Mouse (Mus musculus) kidney, postnatal 25 days (tissue): Measurements from ENCODE around the gene Stip1.

ENCODE experiments used
- DNase-seq, 2 experiments: peaks; one replicate each; pipeline ENCODE4 v3.0.0; 2021; ENCODE audit warnings: mixed read lengths in 2 of 2

Gene Stip1

DNA sequence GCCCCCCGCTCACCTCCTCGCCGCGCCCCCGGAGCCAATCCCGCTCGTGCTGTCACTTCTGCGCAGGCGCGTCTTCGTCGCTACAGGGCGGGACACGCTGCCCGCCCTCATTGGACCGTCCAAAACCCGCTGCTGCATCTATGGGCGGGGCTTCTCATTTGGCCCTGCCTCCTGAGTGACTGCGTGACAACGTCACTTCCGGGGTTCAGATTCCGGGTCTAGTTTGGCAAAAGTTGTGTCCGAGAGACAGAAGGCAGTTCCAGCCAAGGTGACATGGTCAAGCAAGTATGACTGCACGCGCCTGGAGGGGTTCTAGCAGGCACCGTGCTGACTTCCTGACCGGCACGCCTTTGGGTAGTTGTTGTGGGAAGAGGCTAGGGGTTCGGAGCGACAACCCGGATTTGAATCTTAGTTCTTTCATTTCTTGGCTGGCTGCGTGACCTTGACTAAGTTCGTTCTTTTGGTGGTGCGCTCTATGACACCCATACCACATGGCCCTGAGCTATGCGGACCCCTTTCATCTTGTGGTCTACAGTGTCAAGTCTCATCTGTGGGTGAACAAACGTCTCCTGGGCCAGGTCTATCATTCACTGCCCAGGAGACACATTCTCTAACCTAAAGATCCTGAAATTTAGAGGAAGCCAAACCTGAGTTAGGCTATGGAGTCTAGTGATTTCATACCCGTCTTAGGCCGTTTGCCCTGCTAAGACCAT lies 59.2 kb downstream of the Stip1 start, which contains the start of gene Fkbp2:
Gene Fkbp2 (minus strand): TSS at position 121 of the 713 bp plus-strand sequence.
- peak; percentile 99 for DNase-seq

DNA sequence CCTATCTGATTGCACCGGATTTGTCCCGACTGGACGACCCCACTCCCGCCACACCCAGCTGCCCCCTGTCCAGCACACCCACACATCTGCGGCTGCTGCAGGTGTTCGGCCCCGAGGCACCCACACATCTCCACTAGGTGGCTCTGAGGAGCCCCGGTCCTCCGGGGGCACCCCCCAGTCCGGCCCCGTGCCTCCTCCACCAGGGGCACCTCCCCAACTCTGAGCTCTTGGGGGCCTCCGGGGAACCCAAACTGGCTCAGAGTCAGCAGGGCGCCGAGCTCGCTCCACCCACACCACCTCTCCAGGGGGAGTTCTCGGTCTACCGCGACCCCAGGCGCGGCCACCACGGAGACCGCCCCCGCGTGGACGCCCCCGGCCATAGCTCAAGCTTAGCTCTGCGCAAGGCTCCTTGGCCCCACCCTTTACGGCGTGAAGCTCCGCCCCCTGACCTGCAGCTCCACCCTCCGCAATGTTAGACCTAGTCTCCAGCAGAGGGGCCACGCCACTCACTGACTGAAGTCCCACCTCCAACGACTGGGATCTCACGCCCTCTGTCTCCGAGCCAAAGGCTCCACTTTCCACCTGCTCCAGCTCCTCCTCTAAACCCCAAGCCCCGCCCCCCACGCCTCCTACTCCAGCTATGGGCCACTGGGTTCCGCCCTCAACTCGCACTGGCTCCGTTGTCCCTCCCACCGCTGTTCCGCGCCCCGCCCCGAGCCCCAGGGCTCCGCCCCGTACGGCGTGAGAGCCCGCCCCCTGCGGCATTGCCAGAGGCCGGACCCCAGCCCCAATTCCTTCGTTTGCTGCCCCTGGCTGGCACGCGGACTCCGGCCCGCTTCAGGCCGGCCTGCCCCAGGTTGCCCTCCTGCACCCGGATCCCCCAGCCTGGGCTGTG lies 60.0 kb downstream of the Stip1 start:
- peak; percentile 100 for DNase-seq

DNA sequence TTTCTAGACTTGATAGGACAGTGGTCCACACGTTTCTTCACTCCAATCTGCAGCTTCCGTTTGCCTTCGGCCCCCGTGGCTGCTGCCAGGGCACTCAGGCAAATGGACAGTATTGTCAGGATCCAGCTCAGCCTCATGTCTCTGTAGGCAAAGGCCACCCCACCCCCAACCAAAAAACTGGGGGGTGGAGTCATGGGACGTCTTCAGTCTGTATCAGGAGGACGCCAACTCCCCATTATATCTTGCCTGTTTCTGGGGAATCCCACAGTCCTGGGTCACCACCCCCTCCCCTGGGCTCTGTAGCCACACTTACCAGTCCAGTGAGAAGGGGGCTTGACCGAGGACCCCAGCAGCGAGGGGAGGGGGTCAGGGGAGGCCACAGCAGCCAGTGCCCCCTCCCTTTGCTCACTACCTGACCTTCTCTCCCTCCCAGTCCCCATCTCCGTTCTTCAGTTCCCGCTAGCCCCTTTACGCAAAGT lies 60.7 kb downstream of the Stip1 start:
- no peak for DNase-seq

DNA sequence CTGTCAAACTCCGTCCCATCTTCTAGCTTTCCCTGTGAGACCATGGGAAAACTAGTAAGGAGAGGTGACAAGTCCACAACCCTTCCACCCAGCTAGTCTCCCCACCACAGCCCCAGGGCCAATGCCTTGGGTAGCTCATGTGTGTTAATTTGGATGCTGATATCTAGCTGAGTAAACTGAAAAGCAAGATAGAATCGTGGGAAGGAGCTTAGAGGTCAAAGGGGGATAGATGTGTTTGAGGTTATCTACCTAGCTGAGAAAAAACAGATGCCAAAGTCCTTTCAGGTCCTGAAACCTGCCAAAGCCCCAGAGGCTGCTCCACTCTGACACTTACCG lies 61.2 kb downstream of the Stip1 start:
- DNase-seq = no peak

DNA sequence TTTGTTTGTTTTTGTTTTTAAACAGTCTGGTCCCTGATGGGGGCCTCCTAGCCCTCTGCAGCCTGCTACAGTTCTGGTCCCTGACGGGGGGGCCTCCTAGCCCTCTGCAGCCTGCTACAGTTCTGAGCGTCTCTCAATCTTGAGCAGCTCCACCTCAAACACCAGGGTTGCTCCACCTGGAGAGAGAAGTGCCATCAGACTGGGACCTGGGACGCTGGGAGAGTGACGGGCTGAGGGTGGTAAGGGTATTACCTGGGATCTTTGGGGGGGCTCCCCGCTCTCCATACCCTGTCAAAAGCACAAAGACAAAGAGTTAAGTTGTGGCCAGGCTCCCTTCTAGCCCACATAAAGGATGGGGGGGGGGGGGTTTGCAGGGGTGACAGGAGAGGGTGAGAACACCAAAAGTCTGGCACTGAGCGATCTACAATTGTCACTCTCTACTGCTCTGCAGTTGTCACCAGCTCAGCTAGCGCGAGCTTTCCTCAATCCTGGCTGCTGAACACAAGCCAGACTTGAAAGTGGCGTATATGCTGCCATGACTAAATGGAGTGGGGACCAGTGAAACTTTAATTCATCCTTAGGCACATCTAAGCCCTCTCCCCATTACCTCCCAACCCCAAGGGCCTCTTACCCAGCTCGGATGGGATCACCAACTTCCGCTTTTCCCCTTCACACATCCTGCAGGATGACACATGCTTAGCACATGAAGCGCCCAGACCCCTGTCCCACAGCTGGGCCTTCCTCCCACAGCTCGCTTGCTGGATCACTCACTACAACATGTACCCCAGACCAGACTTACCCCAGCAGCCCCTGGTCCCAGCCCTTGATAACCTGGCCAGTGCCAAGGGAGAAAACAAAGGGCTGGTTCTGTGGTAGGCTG lies 61.8 kb downstream of the Stip1 start:
- no peak for DNase-seq

DNA sequence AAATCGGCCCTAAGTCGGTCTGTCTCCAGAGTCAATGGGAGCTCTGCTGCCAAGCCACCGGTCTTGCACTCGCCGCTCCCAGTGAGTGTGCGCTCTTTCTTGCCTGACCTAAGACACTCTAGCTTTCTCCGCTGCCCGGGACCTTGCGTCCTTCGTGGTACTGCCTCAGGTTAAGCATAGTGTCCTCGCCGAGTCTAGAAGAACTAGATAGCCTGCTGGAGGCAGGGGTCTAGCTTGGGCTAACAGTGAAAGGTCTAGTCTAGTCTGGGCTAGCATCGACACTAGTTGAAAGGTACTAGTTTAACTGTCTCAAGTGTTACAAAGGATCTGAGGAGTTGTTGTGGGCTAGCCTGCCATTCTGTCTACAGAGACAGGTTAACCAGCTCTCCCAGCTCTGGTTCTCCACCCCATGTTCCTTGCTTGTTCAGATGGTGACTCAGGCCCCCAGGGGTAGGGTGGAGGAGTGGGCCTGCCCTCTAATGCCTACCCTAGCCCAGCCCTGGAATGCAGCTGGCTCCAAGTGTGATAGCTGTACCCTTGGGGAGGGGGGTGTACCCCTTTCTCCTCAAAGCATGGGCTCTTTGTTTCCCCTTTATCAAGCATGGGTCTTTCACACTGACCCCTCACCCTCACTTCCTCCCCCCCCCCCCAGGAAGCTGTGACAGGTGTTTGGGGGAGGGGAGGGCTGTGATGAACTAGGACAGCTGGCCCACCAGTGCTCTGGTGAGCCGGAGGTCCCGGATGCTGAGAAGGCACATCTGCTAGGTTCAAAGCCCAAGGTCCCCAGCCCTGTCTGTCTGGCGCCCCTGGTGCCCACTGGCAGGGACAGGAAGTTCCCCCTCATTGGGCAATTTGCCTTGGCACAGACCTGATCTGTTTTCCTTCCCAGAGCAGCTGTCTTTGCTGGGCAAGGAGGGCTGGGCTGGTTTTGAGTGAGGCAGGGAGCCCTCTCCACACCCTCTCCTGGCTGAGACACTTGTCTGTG lies 63.9 kb downstream of the Stip1 start, which contains the start of gene Plcb3:
Gene Plcb3 (minus strand): TSS at position 934 of the 985 bp plus-strand sequence.
- DNase-seq = peak; percentile 51 to 84

DNA sequence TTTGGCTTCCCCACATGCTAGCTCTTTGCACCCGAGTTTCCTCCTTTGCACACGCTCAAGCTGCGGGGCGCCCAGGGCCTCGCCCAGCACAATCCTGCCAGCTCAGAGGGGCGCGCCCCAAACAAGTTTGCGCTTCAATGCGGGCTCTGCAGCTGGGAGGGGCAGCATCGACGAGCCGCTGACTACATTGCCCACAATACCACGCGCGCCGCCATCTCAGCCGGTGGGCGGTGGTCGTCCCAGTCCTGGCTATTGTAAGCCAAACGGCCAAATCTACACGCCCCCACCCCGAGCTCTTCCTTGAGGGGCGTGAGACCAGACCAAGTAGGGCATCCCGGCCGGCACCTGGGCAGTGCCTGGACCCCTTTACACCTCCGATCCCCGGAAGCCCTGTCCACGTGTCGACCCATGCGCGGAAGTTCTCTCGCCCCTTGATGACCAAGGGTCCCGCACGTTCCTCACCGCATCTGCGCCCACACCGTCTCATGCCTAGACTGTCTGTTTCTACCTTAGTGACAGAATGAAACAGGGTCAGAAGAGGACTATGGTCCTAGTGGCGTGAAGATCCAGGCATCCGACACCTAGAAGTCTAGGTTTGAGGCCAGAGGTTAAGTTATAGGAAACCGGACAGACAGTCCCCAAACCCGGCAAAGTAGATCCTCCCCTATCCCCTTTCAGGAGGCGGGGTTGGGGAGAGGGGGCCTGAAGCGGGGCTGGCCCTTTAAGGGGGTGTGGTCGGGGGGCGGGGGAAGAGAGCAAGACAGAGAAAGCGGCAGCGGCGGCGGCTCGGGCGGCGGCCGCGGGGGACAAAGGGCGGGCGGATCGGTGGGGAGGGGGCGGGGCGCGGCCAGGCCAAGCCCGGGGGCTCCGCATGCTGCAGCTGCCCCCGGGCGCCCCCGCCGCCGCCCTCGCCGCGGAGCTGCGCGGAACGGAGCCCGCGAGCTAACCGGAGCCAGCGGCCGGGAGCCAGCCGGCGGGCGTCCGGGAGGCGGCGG lies 65.3 kb downstream of the Stip1 start, which contains the start of gene Ppp1r14b:
Gene Ppp1r14b (plus strand): TSS at position 758 of the 995 bp plus-strand sequence.
- DNase-seq = peak; percentile 88 to 92

DNA sequence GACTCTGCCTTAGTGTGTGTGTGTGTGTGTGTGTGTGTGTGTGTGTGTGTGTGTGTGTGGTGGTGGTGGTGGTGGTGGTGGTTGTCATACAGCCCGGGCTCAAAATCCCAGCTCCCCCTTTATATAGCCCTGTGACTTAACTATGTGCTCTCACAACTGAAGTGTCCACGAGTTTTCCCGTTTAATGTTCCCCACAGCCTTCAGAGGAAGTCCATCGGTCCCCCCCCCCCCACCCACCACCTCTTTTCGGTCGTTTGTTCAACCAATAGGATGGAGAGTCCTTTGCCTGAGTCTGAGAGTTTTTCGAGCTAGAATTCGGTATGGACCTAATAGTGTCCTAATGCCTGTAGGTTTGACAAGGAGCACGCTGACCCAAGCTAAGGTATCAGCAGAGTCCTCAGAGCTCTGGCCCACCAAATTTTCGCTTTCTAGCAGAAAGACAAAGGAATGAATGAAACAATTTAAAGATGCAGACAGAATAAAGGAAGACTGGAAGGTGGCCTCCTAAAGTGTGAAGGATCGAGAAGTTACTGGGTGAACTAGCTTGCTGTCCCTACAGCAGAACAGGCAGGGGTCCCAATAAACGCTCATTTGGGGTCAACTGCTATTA lies 66.1 kb downstream of the Stip1 start:
- no peak for DNase-seq

DNA sequence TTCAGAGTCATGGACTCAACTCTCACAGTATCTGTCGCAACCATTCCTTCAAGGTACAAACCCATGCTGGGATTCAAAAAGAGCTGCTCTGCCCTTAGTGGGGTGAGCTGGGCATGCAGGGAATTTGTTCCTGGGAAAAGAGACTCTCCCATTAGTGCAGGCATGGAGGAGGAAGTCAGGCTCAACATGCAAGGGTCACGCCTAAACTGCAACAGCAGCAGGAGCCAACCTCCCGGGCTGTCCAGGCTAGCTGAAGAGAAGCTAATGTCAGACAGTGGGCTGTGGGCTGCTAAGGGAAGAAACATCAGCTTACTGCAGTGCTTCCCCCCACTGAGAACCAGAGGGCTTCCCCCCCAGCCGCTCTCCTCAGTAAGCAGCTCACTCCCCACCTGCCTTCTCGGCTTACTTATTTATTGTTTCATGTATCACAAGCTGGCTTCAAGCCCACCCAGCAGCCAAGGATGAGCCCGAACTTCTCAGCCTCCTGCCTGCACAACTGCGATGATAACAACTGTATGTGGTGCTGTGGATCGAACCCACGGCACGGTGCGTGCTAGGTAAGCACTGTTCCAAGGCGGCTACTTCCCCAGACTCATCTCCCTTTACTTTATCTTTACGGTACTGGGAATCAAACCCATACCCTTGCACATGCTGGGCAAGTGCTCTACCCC lies 67.4 kb downstream of the Stip1 start:
- DNase-seq = no peak

DNA sequence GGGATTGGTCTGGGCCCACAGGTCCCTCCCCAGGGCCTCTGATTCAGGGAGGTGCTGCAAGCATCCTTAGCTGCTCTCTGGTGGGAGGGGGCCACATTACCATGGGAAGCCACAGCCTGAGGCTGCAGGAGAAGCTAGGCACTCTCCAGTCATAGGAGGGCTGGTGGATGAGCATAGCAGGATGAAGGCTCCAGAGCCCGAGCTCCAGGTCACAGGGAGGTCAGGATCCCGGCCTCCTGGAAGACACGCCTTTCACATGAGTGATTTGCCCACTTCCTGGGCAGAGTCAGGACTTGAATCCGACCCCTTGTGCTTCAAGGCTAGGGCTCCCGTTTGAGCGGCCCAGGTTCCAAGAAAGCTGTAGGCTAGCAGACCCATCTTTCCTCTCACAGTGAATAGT lies 68.1 kb downstream of the Stip1 start:
- DNase-seq = no peak
